ENCODE assay signal across 14 mouse cellular contexts in the genomic region with DNA sequence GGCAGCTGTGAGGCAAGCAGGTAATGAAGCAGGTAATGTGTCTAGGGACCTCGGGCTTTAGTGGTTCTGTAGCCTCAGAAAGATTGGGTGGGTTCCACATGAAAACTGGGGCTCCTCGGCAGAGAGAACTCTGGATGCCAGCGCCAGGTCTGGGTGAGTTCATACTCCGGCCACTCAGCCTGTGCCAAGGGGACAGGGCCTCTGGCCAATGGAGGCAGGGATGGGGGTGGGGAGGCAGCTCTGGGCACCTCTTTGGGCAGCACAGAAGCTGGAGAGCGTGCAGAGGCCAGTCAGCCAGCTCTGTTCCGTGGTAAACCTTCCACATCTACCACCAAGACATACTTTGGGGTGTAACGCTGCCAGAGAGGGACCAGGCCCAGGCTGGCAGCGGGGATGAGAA. TPM values are rescaled to one million over a fixed set of nuclear protein-coding genes. Genes with fewer than 3 reads are reported as not detected.
DNase-seq lines count a peak whose midpoint lies in the region; ATAC-seq lines count a peak whose summit lies in the region.
"Had no signal": no experiment of that assay in that cellular context is flagged by ENCODE, and none has a peak within 500 bp of the region (broad histone marks: within the 10 kb centered on the region; RNA-seq: fewer than 3 reads in every experiment).

No protein-coding gene starts in this region.

- peaks cover 13% of the 10 kb centered on the region for H3K36me3 ChIP-seq in embryonic facial prominence, embryonic 13.5 days
- 0 out of 2 replicates have a peak, but pooled peaks cover 2% of the 10 kb centered on the region for H3K36me3 ChIP-seq in embryonic facial prominence, embryonic 10.5 days (replicated peaks)
- H3K36me3 ChIP-seq in midbrain, embryonic 16.5 days (ENCODE audit: control insufficient read depth, insufficient read depth, low read length), result no peaks in the 10 kb centered on the region
- H3K36me3 ChIP-seq: intestine, embryonic 15.5 days; lung, embryonic 15.5 days; stomach, embryonic 15.5 days had no signal

- no peaks in the 10 kb centered on the region for H3K27me3 ChIP-seq in embryonic facial prominence, embryonic 13.5 days
- no peaks in the 10 kb centered on the region for H3K27me3 ChIP-seq in embryonic facial prominence, embryonic 10.5 days (replicated peaks; ENCODE audit: low read depth, poor library complexity, severe bottlenecking)
- no peaks in the 10 kb centered on the region for H3K27me3 ChIP-seq in midbrain, embryonic 16.5 days (ENCODE audit: control insufficient read depth, insufficient read depth, low read depth, low read length)
- H3K27me3 ChIP-seq: intestine, embryonic 15.5 days; lung, embryonic 15.5 days; stomach, embryonic 15.5 days had no signal

- peaks cover 48% of the 10 kb centered on the region for H3K4me1 ChIP-seq in embryonic facial prominence, embryonic 13.5 days
- H3K4me1 ChIP-seq in embryonic facial prominence, embryonic 10.5 days, result peaks cover 61% of the 10 kb centered on the region
- 0 out of 2 replicates have a peak, but pooled peaks cover 3% of the 10 kb centered on the region for H3K4me1 ChIP-seq in midbrain, embryonic 16.5 days (ENCODE audit: control insufficient read depth, insufficient read depth, low read length)

- H3K4me3 ChIP-seq in embryonic facial prominence, embryonic 13.5 days, result no peak overlapping the region
- no peak overlapping the region for H3K4me3 ChIP-seq in embryonic facial prominence, embryonic 10.5 days
- H3K4me3 ChIP-seq in midbrain, embryonic 16.5 days (ENCODE audit: low read depth, low read length), result no peak overlapping the region
- H3K4me3 ChIP-seq: erythroblast, embryonic 14.5 days; heart, adult 2 months; intestine, embryonic 15.5 days; lung, embryonic 15.5 days; stomach, embryonic 15.5 days had no signal

- H3K4me2 ChIP-seq in embryonic facial prominence, embryonic 13.5 days, result no peak overlapping the region
- H3K4me2 ChIP-seq in midbrain, embryonic 16.5 days (ENCODE audit: low read length), result no peak overlapping the region
- H3K4me2 ChIP-seq: intestine, embryonic 15.5 days; lung, embryonic 15.5 days; stomach, embryonic 15.5 days had no signal

- no peak overlapping the region for H3K27ac ChIP-seq in embryonic facial prominence, embryonic 13.5 days
- H3K27ac ChIP-seq in embryonic facial prominence, embryonic 10.5 days (replicated peaks), result no peak overlapping the region
- H3K27ac ChIP-seq in midbrain, embryonic 16.5 days (ENCODE audit: low read length), result no peak overlapping the region
- H3K27ac ChIP-seq: heart, adult 2 months; intestine, embryonic 15.5 days; lung, embryonic 15.5 days; stomach, embryonic 15.5 days had no signal

- no peak for DNase-seq in embryonic facial prominence, embryonic 10.5 days (ENCODE audit: low spot score)
- peak; percentile 63 to 67 for DNase-seq in layer of hippocampus, adult 8-10 months (ENCODE audit: low spot score in 2 of 2)
- DNase-seq in layer of hippocampus, adult 11-12 months (ENCODE audit: low spot score), result no peak
- peak; percentile 47 for DNase-seq in right cerebral cortex, postnatal 14 days
- no peak for DNase-seq in right cerebral cortex, adult 2 months (ENCODE audit: low spot score in 2 of 2)
- DNase-seq in ovary, postnatal 14 days (ENCODE audit: low spot score), result no peak
- DNase-seq: heart, adult 2 months; liver had no signal

- no peaks in the 10 kb centered on the region for H3K9me3 ChIP-seq in embryonic facial prominence, embryonic 13.5 days
- H3K9me3 ChIP-seq in embryonic facial prominence, embryonic 10.5 days, result no peaks in the 10 kb centered on the region
- H3K9me3 ChIP-seq in midbrain, embryonic 16.5 days (replicated peaks; ENCODE audit: control insufficient read depth, low read length, poor library complexity, severe bottlenecking), result no peaks in the 10 kb centered on the region
- H3K9me3 ChIP-seq: intestine, embryonic 15.5 days; lung, embryonic 15.5 days; stomach, embryonic 15.5 days had no signal

- no peak for ATAC-seq in embryonic facial prominence, embryonic 13.5 days (ENCODE audit: insufficient number of reproducible peaks, insufficient read depth, low FRiP score, low TSS enrichment, low read depth)
- no peak for ATAC-seq in midbrain, embryonic 16.5 days
- ATAC-seq: intestine, embryonic 15.5 days had no signal

- 88% methylated on average over 8 of the region's 8 CpGs for WGBS in embryonic facial prominence, embryonic 13.5 days
- WGBS in embryonic facial prominence, embryonic 10.5 days, result 89% methylated on average over 8 of the region's 8 CpGs
- WGBS in midbrain, embryonic 16.5 days, result 83% methylated on average over 8 of the region's 8 CpGs

- H3K9ac ChIP-seq in embryonic facial prominence, embryonic 13.5 days, result 0 out of 2 replicates have a peak overlapping the region, but pooled peaks have one; percentile 17
- H3K9ac ChIP-seq in midbrain, embryonic 16.5 days (ENCODE audit: low read depth, low read length), result no peak overlapping the region
- H3K9ac ChIP-seq: intestine, embryonic 15.5 days; lung, embryonic 15.5 days; stomach, embryonic 15.5 days had no signal

RNA-seq across cellular contexts. Expression of gene Inf2, which starts 9.0 kb away (rescaled TPM):
- polyA plus RNA-seq in embryonic facial prominence, embryonic 13.5 days (2015; fragmentation: Nextera tagmentation; extraction: Ambion mirVana), result 4.8 and 7.3 TPM in 2 replicates
- 1.5 and 1.7 TPM in 2 replicates for polyA plus RNA-seq in embryonic facial prominence, embryonic 10.5 days (2016; fragmentation: Nextera tagmentation; extraction: Ambion mirVana)
- total RNA-seq in layer of hippocampus, adult 8-10 months (2022), result 100 to 1,000 TPM; 111 to 121 (median 115) TPM
- 0.53 and 0.67 TPM in 2 replicates for polyA plus RNA-seq in midbrain, embryonic 16.5 days (2015; fragmentation: Nextera tagmentation; extraction: Ambion mirVana)

RNA-seq across cellular contexts. Expression of gene Adssl1, which starts 22.2 kb away (rescaled TPM):
- polyA plus RNA-seq in embryonic facial prominence, embryonic 13.5 days (2015; fragmentation: Nextera tagmentation; extraction: Ambion mirVana), result 4.3 and 4.4 TPM in 2 replicates
- polyA plus RNA-seq in embryonic facial prominence, embryonic 10.5 days (2016; fragmentation: Nextera tagmentation; extraction: Ambion mirVana), result 4.0 and 4.3 TPM in 2 replicates
- total RNA-seq in layer of hippocampus, adult 8-10 months (2022), result 10 to 100 TPM in 3 of 4 experiments, 1 to 10 TPM in 1; 9.6 to 30.4 (median 20.8) TPM
- 4.0 and 4.2 TPM in 2 replicates for polyA plus RNA-seq in midbrain, embryonic 16.5 days (2015; fragmentation: Nextera tagmentation; extraction: Ambion mirVana)

RNA-seq across cellular contexts. Expression of gene Siva1, which starts 46.9 kb away (rescaled TPM):
- polyA plus RNA-seq in embryonic facial prominence, embryonic 13.5 days (2015; fragmentation: Nextera tagmentation; extraction: Ambion mirVana), result 249 and 252 TPM in 2 replicates
- 332 TPM in 2 replicates for polyA plus RNA-seq in embryonic facial prominence, embryonic 10.5 days (2016; fragmentation: Nextera tagmentation; extraction: Ambion mirVana)
- total RNA-seq in layer of hippocampus, adult 8-10 months (2022), result 10 to 100 TPM; 20.8 to 23.5 (median 22.1) TPM
- 41.7 and 44.1 TPM in 2 replicates for polyA plus RNA-seq in midbrain, embryonic 16.5 days (2015; fragmentation: Nextera tagmentation; extraction: Ambion mirVana)

Comparison
In these comparisons a context has a peak if more than half of its experiments do, and no peak if none do; other contexts are left out.
1. DNase-seq: peak in layer of hippocampus, adult 8-10 months (2 of 2) and right cerebral cortex, postnatal 14 days (single experiment); none in embryonic facial prominence, embryonic 10.5 days (single experiment), layer of hippocampus, adult 11-12 months (single experiment), right cerebral cortex, adult 2 months (0 of 2) and ovary, postnatal 14 days (single experiment).